Mouse (Mus musculus): ENCODE data around the gene Reps2. TPM values are rescaled to one million over a fixed set of nuclear protein-coding genes. Genes with fewer than 3 reads are reported as not detected.

Gene Reps2
- total and polyA plus RNA-seq, 3 experiments = 0.39 to 1.1 (median 0.75) TPM

GRCm38 (mm10) chrX:162641764-162642163 lies 1.7 kb downstream of the Reps2 start:
- intact Hi-C loops (cut with DNase I) = no loop called here
- no peak for TF ChIP-seq POLR2A (IDR thresholded peaks at IDR 0.05; ENCODE audit: insufficient read depth, low read depth, low read length)
- no peak for TF ChIP-seq EP300 (IDR thresholded peaks at IDR 0.05; ENCODE audit: insufficient read depth, low read depth, low read length)
- TF ChIP-seq CTCF (IDR thresholded peaks at IDR 0.05) = no peak
- Histone ChIP-seq H3K36me3 (ENCODE audit: control insufficient read depth, insufficient read depth, low read length) (no peaks in the 10 kb centered on the region), H3K4me3 (no peak overlapping the region), H3K27ac (no peak overlapping the region), H3K79me2 (replicated peaks; ENCODE audit: control insufficient read depth, insufficient read depth, low read length) (no peaks in the 10 kb centered on the region), H3K9ac (ENCODE audit: low read depth, low read length) (no peak overlapping the region), H3K27me3 (ENCODE audit: control insufficient read depth, insufficient read depth, low read length) (no peaks in the 10 kb centered on the region), H3K4me1 (ENCODE audit: control insufficient read depth, insufficient read depth, low read length) (no peaks in the 10 kb centered on the region; the same call in 1 of the 2 replicates)
- 72% methylated on average over 4 of the region's 4 CpGs for WGBS
- no peak for DNase-seq

GRCm38 (mm10) chrX:162635159-162635558 lies 8.3 kb downstream of the Reps2 start:
- Histone ChIP-seq H3K9ac (ENCODE audit: low read depth, low read length) (no peak overlapping the region), H3K36me3 (ENCODE audit: control insufficient read depth, insufficient read depth, low read length) (no peaks in the 10 kb centered on the region), H3K27me3 (ENCODE audit: control insufficient read depth, insufficient read depth, low read length) (no peaks in the 10 kb centered on the region), H3K4me1 (ENCODE audit: control insufficient read depth, insufficient read depth, low read length) (no peaks in the 10 kb centered on the region), H3K79me2 (replicated peaks; ENCODE audit: control insufficient read depth, insufficient read depth, low read length) (no peaks in the 10 kb centered on the region), H3K4me3 (no peak overlapping the region), H3K27ac (no peak overlapping the region)
- no peak for DNase-seq
- WGBS = 29% methylated on average over 2 of the region's 2 CpGs
- intact Hi-C loops (cut with DNase I) = no loop called here
- no peak for TF ChIP-seq EP300 (IDR thresholded peaks at IDR 0.05; ENCODE audit: insufficient read depth, low read depth, low read length)
- no peak for TF ChIP-seq POLR2A (IDR thresholded peaks at IDR 0.05; ENCODE audit: insufficient read depth, low read depth, low read length)
- no peak for TF ChIP-seq CTCF (IDR thresholded peaks at IDR 0.05)

- no peaks in the 10 kb centered on the region for H3K79me2 ChIP-seq (replicated peaks; ENCODE audit: control insufficient read depth, insufficient read depth, low read length)
- no peak overlapping the region for H3K4me3 ChIP-seq
- WGBS = 70% methylated on average over 1 of the region's 1 CpGs
- H3K36me3 ChIP-seq (ENCODE audit: control insufficient read depth, insufficient read depth, low read length) = no peaks in the 10 kb centered on the region
- TF ChIP-seq CTCF (IDR thresholded peaks at IDR 0.05) (no peak), EP300 (IDR thresholded peaks at IDR 0.05; ENCODE audit: insufficient read depth, low read depth, low read length) (no peak), POLR2A (IDR thresholded peaks at IDR 0.05; ENCODE audit: insufficient read depth, low read depth, low read length) (no peak)
- intact Hi-C loops (cut with DNase I) = no loop called here
- H3K4me1 ChIP-seq (ENCODE audit: control insufficient read depth, insufficient read depth, low read length) = no peaks in the 10 kb centered on the region
- no peaks in the 10 kb centered on the region for H3K27me3 ChIP-seq (ENCODE audit: control insufficient read depth, insufficient read depth, low read length)
- DNase-seq = no peak
- no peak overlapping the region for H3K27ac ChIP-seq
- H3K9ac ChIP-seq (ENCODE audit: low read depth, low read length) = no peak overlapping the region
These were observed 21.4 kb downstream of the Reps2 start for GRCm38 (mm10) chrX:162622091-162622437.

GRCm38 (mm10) chrX:162621194-162622090 lies 22.0 kb downstream of the Reps2 start:
- no peak for TF ChIP-seq POLR2A (IDR thresholded peaks at IDR 0.05; ENCODE audit: insufficient read depth, low read depth, low read length)
- TF ChIP-seq CTCF (IDR thresholded peaks at IDR 0.05) = no peak
- no peak for TF ChIP-seq EP300 (IDR thresholded peaks at IDR 0.05; ENCODE audit: insufficient read depth, low read depth, low read length)
- Histone ChIP-seq H3K79me2 (replicated peaks; ENCODE audit: control insufficient read depth, insufficient read depth, low read length) (no peaks in the 10 kb centered on the region), H3K4me1 (ENCODE audit: control insufficient read depth, insufficient read depth, low read length) (no peaks in the 10 kb centered on the region), H3K4me3 (no peak overlapping the region), H3K27me3 (ENCODE audit: control insufficient read depth, insufficient read depth, low read length) (no peaks in the 10 kb centered on the region), H3K36me3 (ENCODE audit: control insufficient read depth, insufficient read depth, low read length) (no peaks in the 10 kb centered on the region), H3K9ac (ENCODE audit: low read depth, low read length) (no peak overlapping the region), H3K27ac (no peak overlapping the region)
- DNase-seq = no peak
- intact Hi-C loops (cut with DNase I) = no loop called here
- WGBS = 69% methylated on average over 5 of the region's 5 CpGs

GRCm38 (mm10) chrX:162619705-162620104 lies 23.7 kb downstream of the Reps2 start:
- no peak overlapping the region for H3K4me3 ChIP-seq
- H3K36me3 ChIP-seq (ENCODE audit: control insufficient read depth, insufficient read depth, low read length) = no peaks in the 10 kb centered on the region
- WGBS = 55% methylated on average over 2 of the region's 2 CpGs
- no peaks in the 10 kb centered on the region for H3K79me2 ChIP-seq (replicated peaks; ENCODE audit: control insufficient read depth, insufficient read depth, low read length)
- TF ChIP-seq CTCF (IDR thresholded peaks at IDR 0.05) = no peak
- TF ChIP-seq POLR2A (IDR thresholded peaks at IDR 0.05; ENCODE audit: insufficient read depth, low read depth, low read length) = no peak
- no peak for TF ChIP-seq EP300 (IDR thresholded peaks at IDR 0.05; ENCODE audit: insufficient read depth, low read depth, low read length)
- intact Hi-C loops (cut with DNase I) = no loop called here
- H3K27ac ChIP-seq = no peak overlapping the region
- DNase-seq = no peak
- H3K9ac ChIP-seq (ENCODE audit: low read depth, low read length) = no peak overlapping the region
- H3K4me1 ChIP-seq (ENCODE audit: control insufficient read depth, insufficient read depth, low read length) = no peaks in the 10 kb centered on the region
- H3K27me3 ChIP-seq (ENCODE audit: control insufficient read depth, insufficient read depth, low read length) = no peaks in the 10 kb centered on the region

- H3K79me2 ChIP-seq (replicated peaks; ENCODE audit: control insufficient read depth, insufficient read depth, low read length) = no peaks in the 10 kb centered on the region
- H3K27ac ChIP-seq = no peak overlapping the region
- no peaks in the 10 kb centered on the region for H3K4me1 ChIP-seq (ENCODE audit: control insufficient read depth, insufficient read depth, low read length)
- H3K4me3 ChIP-seq = no peak overlapping the region
- no peak overlapping the region for H3K9ac ChIP-seq (ENCODE audit: low read depth, low read length)
- H3K27me3 ChIP-seq (ENCODE audit: control insufficient read depth, insufficient read depth, low read length) = no peaks in the 10 kb centered on the region
- 85% methylated on average over 3 of the region's 3 CpGs for WGBS
- H3K36me3 ChIP-seq (ENCODE audit: control insufficient read depth, insufficient read depth, low read length) = no peaks in the 10 kb centered on the region
- TF ChIP-seq POLR2A (IDR thresholded peaks at IDR 0.05; ENCODE audit: insufficient read depth, low read depth, low read length) (no peak), EP300 (IDR thresholded peaks at IDR 0.05; ENCODE audit: insufficient read depth, low read depth, low read length) (no peak), CTCF (IDR thresholded peaks at IDR 0.05) (no peak)
- no peak for DNase-seq
- intact Hi-C loops (cut with DNase I) = no loop called here
These were observed 24.9 kb downstream of the Reps2 start for GRCm38 (mm10) chrX:162618547-162618946.

All from heart, adult 2 months (tissue).